Mouse (Mus musculus) megakaryocyte, embryonic 14.5 days (primary cell): ENCODE measurements around the gene Hbb-bt.

Source experiments
- FLI1 ChIP-seq: IDR thresholded peaks from 2 replicates; pipeline ENCODE4 v1.6.1; 2012; ENCODE audit warnings: low read length, inconsistent platforms, mixed read lengths
- GATA1 ChIP-seq: IDR thresholded peaks from 3 replicates; pipeline ENCODE4 v1.6.1; 2012; ENCODE audit warnings: mixed read lengths, low read length, inconsistent platforms, borderline replicate concordance

GRCm38 (mm10) chr7:103840268-103840667 is 26.5 kb upstream of the Hbb-bt start, which contains the start of gene Hbb-bh2:
- TF ChIP-seq GATA1 (no peak), FLI1 (no peak)
